ENCODE assay signal across 17 mouse cellular contexts in genomic region chr2:58480764-58481163, GRCm38 (mm10). TPM values are rescaled to one million over a fixed set of nuclear protein-coding genes. Genes with fewer than 3 reads are reported as not detected.
DNase-seq lines count a peak whose midpoint lies in the region; ATAC-seq and TF ChIP-seq lines count a peak whose summit lies in the region.
"Had no signal": no experiment of that assay in that cellular context is flagged by ENCODE, and none has a peak within 500 bp of the region (broad histone marks: within the 10 kb centered on the region; RNA-seq: fewer than 3 reads in every experiment).

No protein-coding gene starts in this region.

- ATAC-seq in frontal cortex, adult (ENCODE audit: low TSS enrichment): 0 out of 2 replicates have a peak, but pooled peaks have one; percentile 31
- ATAC-seq in forebrain, embryonic 16.5 days: no peak
- ATAC-seq: hindbrain, postnatal 0 days; midbrain, embryonic 13.5 days had no signal

- TF ChIP-seq CTCF in bone marrow macrophage, adult 2 months (IDR thresholded peaks at IDR 0.05; ENCODE audit: low read depth, low read length): no peak

- 85% methylated on average over 6 of the region's 6 CpGs for WGBS in forebrain, embryonic 16.5 days

- 0 out of 2 replicates have a peak, but pooled peaks cover under 1% of the 10 kb centered on the region for H3K9me3 ChIP-seq in megakaryocyte, embryonic 14.5 days
- no peaks in the 10 kb centered on the region for H3K9me3 ChIP-seq in forebrain, embryonic 16.5 days (ENCODE audit: control insufficient read depth, low read length)
- H3K9me3 ChIP-seq: midbrain, embryonic 13.5 days had no signal

- DNase-seq in frontal cortex, postnatal 10 days (ENCODE audit: low spot score in 2 of 2): no peak
- peak; percentile 62 for DNase-seq in ovary, adult 18-20 months (ENCODE audit: low spot score)
- DNase-seq in ovary, postnatal 14 days (ENCODE audit: low spot score): no peak
- no peak for DNase-seq in thymus, postnatal 25 days
- DNase-seq: cerebellum, adult 11 months; heart, postnatal 10 days; kidney, adult 8-10 months; lung, adult 2 months had no signal

- no peak overlapping the region for H3K4me2 ChIP-seq in forebrain, embryonic 16.5 days (ENCODE audit: low read length)
- H3K4me2 ChIP-seq: midbrain, embryonic 13.5 days had no signal

- peaks cover 22% of the 10 kb centered on the region for H3K4me1 ChIP-seq in bone marrow macrophage, adult 2 months (ENCODE audit: control insufficient read depth, insufficient read depth, low read length)
- H3K4me1 ChIP-seq in megakaryocyte, embryonic 14.5 days: no peaks in the 10 kb centered on the region
- H3K4me1 ChIP-seq in forebrain, embryonic 16.5 days (replicated peaks; ENCODE audit: control insufficient read depth, insufficient read depth, low read length): peaks cover 24% of the 10 kb centered on the region

- H3K36me3 ChIP-seq in megakaryocyte, embryonic 14.5 days (replicated peaks; ENCODE audit: low read length): no peaks in the 10 kb centered on the region
- no peaks in the 10 kb centered on the region for H3K36me3 ChIP-seq in forebrain, embryonic 16.5 days (ENCODE audit: control insufficient read depth, insufficient read depth)
- H3K36me3 ChIP-seq: midbrain, embryonic 13.5 days had no signal

- peak overlapping the region; percentile 79 for H3K27ac ChIP-seq in bone marrow macrophage, adult 2 months (ENCODE audit: insufficient read depth, low read depth, low read length)
- no peak overlapping the region for H3K27ac ChIP-seq in forebrain, embryonic 16.5 days (ENCODE audit: low read length)
- H3K27ac ChIP-seq: hindbrain, postnatal 0 days; midbrain, embryonic 13.5 days had no signal

- no peak for TF ChIP-seq POLR2A in bone marrow macrophage, adult 2 months (IDR thresholded peaks at IDR 0.05; ENCODE audit: borderline replicate concordance, low read depth, low read length)

- H3K27me3 ChIP-seq in megakaryocyte, embryonic 14.5 days (replicated peaks): no peaks in the 10 kb centered on the region
- no peaks in the 10 kb centered on the region for H3K27me3 ChIP-seq in forebrain, embryonic 16.5 days (replicated peaks; ENCODE audit: control insufficient read depth, insufficient read depth, low read length)
- H3K27me3 ChIP-seq: midbrain, embryonic 13.5 days had no signal

- no peak overlapping the region for H3K9ac ChIP-seq in forebrain, embryonic 16.5 days (replicated peaks; ENCODE audit: low read depth, low read length)
- H3K9ac ChIP-seq: midbrain, embryonic 13.5 days had no signal

- H3K4me3 ChIP-seq in bone marrow macrophage, adult 2 months (ENCODE audit: insufficient read depth, low read length): no peak overlapping the region
- peak overlapping the region; percentile 31 for H3K4me3 ChIP-seq in megakaryocyte, embryonic 14.5 days (replicated peaks)
- H3K4me3 ChIP-seq in forebrain, embryonic 16.5 days (replicated peaks; ENCODE audit: low read length): no peak overlapping the region
- H3K4me3 ChIP-seq: midbrain, embryonic 13.5 days had no signal

RNA-seq across cellular contexts. Expression of gene Gm17409, which starts 10.8 kb away (rescaled TPM):
- polyA plus RNA-seq in bone marrow macrophage, adult 2 months (2012; ENCODE audit: insufficient read depth, insufficient read length, missing spikeins): not detected in 2 replicates
- not detected in 2 replicates for polyA plus RNA-seq in megakaryocyte, embryonic 14.5 days (2012; ENCODE audit: insufficient read depth, low replicate concordance)
- 0.37 TPM in 1 of 2 replicates, not detected in the other for polyA plus RNA-seq in forebrain, embryonic 16.5 days (2015; fragmentation: Nextera tagmentation; extraction: Ambion mirVana)
- polyA plus RNA-seq: hindbrain, postnatal 0 days; large intestine, adult 2 months; limb, embryonic 14.5 days; lung, adult 2 months; midbrain, embryonic 13.5 days; spleen, adult 2 months had no signal
